Mouse (Mus musculus) WW6 (cell line): ENCODE measurements around the gene Spink4.
A peak's percentile ranks its signal among the peaks of the same experiment; 100 is the strongest.

ENCODE experiments used
- DNase-seq: peaks from one replicate; pipeline ENCODE4 v3.0.0-alpha.2; 2013; ENCODE audit warnings: low read depth, low spot score

Spink4 gene

DNA sequence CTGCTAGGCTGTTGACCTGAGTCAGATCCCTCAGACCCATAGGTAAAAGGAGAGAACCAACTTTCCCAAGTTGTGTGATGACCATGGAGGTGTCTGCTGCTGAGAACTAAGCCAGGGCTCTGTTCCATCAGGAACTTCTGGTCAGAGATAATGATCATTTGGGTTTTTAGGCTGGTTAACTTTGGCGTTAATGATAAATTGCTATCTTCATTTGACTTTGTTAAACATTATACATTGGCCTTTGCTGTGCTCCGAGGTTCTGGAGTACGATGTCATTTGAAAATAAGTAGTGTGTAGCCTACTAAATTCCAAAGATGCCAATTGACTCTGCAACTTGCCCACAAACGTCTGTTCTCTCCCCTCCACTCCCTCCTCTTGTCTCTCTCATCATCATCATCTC is 49.3 kb downstream of the Spink4 start:
- DNase-seq, result no peak

DNA sequence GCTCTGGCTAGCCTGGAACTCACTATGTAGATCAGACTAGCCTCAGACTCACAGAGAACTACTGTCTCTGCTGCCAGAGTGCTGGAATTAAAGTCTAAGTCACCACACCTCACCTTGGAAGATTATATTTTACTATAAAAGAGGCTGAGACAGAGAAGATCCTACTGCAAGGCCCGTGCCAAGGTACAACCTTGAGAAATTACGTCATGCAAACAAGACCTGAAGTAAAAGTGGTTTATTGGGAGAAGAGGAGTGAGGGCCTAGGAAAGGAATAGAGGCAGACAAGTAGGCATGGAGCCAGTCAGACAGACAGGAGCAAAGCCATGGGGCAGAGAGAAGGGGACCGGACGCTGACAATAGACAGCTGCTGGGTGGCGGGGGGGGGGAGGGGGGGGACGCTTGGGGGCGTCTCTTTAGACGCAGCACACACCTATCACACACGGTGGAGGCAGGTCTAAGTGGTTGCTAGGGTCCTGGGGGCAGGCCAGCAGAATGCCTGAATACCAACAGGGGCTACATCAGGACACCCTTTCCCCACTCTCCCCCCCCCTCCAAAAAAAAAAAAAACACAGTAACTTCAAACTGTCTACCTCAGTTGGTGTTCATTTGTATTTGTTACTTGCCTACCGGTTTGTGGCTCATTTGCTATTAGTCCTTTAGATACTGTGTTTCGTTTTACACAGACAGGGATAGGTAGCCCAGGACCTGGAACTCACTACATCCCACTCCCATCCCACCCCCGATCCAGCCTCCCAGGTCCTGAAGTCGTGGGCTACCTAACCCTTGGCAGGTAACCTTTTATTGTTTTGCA is 50.1 kb downstream of the Spink4 start:
- no peak for DNase-seq

DNA sequence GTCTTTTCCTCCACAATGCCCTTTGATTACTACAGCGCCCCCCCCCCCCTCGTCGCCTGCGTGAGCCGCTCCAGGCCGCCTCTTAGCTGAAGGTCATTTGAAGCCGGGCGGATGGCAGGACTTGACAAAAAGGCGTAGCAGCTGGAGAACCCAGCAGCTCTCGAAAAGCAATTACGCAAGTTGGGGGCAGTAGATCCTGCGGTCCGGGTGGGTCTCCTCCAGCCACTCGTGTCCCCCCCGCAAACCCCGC is 50.7 kb downstream of the Spink4 start:
- no peak for DNase-seq

GRCm38 (mm10) chr4:40970842-40971701 is 51.2 kb downstream of the Spink4 start, which contains the start of gene Nfx1:
Gene Nfx1, plus strand, starts transcription at chr4:40970906.
- DNase-seq, result peak; percentile 90

DNA sequence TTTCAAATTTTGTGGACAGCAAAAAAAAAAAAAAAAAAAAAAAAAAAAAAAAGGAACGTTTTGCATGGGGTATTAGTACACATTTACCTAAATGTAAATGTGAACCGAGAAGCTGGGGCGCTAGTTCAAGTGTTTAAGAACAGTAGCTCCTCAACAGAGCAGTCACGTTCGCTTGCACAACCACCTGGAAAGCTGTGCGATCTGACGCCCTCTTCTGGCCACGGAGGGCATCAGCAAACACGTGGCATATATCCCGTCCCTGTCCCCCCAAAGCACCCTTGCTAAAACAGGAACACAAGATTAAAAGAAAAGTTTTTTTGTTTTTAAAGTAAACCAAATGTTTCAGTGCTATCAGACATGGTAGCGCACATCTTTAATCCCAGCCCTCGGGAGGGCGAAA is 51.9 kb downstream of the Spink4 start:
- peak; percentile 40 for DNase-seq

DNA sequence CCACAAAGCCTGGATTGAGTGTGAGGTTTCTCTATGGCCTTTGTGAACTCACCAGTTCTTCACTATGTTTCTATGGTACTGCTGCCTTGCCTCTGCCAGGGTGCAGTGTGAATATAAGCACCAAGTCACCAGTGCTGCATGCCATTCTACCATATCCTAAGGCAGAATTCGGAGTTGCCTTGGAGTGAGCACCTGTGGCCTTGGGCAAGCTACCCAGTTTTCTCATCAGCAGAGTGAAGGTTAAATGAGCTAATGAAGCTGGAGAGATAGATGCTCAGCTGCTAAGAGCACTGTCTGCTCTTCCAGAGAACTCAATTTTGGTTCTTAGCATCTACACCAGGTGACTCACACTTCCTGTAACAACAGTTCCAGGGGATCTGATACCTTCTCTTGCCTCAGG is 54.2 kb downstream of the Spink4 start:
- DNase-seq, result no peak

DNA sequence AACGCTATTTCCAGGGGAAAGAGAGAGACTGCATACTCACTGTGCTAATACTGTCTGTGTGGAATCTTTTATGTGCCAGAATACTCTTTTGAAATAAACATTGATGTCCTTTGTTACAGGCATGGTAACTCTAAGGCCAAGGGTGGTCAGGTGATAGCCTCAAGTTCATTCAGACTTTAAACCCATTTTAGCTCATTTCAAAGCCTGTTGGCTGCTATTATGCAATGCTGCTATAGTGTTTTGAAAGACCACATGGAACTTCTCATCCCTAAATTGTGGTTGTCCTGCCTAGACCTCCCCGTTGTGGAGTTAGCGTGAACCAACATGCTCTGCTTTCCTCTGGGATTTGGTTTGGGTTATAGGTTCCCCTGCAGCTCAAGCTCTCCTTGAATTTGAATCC is 55.8 kb downstream of the Spink4 start:
- DNase-seq, result no peak

DNA sequence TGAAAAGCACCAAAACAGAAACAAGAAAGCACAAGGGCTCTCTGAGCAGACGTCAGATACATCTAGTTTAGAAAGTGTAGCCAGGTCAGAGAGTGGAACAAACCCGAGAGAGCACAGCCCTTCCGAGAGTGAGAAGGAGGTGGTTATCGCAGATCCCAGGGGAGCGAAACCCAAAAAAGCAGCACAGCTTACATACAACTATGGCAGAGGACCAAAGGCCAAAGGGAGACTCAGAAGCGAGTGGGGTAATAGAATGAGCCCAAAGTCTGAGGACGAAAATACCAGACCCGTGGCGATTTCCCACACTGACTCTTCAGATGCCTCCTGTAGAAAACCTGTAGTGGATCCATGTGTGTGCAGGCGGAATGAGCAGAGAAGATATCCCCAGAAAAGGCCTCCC is 56.8 kb downstream of the Spink4 start:
- DNase-seq, result no peak

DNA sequence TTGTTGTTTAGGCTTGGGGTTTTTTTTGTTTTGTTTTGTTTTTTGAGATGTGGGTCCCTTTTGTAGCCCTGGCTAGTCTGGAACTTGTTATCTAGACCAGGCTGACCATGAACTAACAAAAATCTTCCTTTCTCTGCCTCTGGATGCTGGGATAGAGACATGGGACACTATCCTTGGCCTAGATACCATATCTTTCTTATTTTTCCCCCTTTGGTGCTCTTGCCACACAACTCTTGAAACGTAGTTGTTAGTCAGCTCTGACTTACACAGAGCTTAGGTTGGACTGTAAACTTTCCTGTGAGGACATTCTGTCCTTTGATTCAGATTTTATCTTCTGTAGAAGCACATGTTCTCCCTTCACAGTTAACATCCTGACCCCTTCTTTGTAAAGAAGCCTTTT is 59.6 kb downstream of the Spink4 start:
- no peak for DNase-seq
